In the genomic region with DNA sequence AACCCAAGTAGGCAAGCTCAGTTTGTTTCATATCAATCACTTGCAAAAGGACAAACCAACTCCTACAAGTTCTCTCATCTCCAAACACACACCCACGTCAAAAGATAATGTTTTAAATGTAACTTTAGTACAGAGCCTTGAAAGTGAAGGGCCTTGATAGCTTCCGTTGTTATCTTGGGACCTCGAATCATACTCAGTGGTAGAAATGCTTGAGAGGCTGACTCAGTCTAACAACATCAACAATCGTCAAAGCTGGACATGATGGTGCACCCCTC, we compare ENCODE assay signal across 8 mouse cellular contexts. TPM values are rescaled to one million over a fixed set of nuclear protein-coding genes. Genes with fewer than 3 reads are reported as not detected.
DNase-seq lines count a peak whose midpoint lies in the region; ATAC-seq and TF ChIP-seq lines count a peak whose summit lies in the region.

No protein-coding gene starts in this region.

- no peak for DNase-seq in lung, adult 2 months
- DNase-seq in lung, postnatal 14 days = no peak
- no peak for DNase-seq in frontal cortex, postnatal 36 days (ENCODE audit: low spot score in 2 of 2)
- no peak for DNase-seq in gastrocnemius, postnatal 25 days
- DNase-seq in urinary bladder, postnatal 10 days (ENCODE audit: low spot score) = no peak

- peaks cover 22% of the 10 kb centered on the region for H3K4me1 ChIP-seq in lung, adult 2 months (ENCODE audit: control insufficient read depth, insufficient read depth, low read length)
- peaks cover 5% of the 10 kb centered on the region; the same call in 1 of the 2 replicates for H3K4me1 ChIP-seq in embryonic fibroblast, embryonic 13.5 days (ENCODE audit: control insufficient read depth, insufficient read depth, low read length)
- peaks cover 37% of the 10 kb centered on the region for H3K4me1 ChIP-seq in limb, embryonic 12.5 days (replicated peaks)
- H3K4me1 ChIP-seq in neural tube, embryonic 15.5 days = peaks cover 45% of the 10 kb centered on the region

- H3K9ac ChIP-seq in limb, embryonic 12.5 days (replicated peaks) = peak overlapping the region; percentile 92; the same call in 1 of the 2 replicates
- H3K9ac ChIP-seq in neural tube, embryonic 15.5 days (replicated peaks) = peak overlapping the region; percentile 93

- H3K36me3 ChIP-seq in limb, embryonic 12.5 days = peaks cover 42% of the 10 kb centered on the region
- H3K36me3 ChIP-seq in neural tube, embryonic 15.5 days = peaks cover 46% of the 10 kb centered on the region

- TF ChIP-seq POLR2A in lung, adult 2 months (IDR thresholded peaks at IDR 0.05; ENCODE audit: borderline replicate concordance, extremely low read depth, low read depth, low read length) = no peak
- TF ChIP-seq POLR2A in embryonic fibroblast, embryonic 13.5 days (IDR thresholded peaks at IDR 0.05; ENCODE audit: low read depth, low read length) = no peak

- ATAC-seq in limb, embryonic 12.5 days (ENCODE audit: insufficient number of reproducible peaks, insufficient read depth, low FRiP score, low TSS enrichment, low read depth) = no peak
- no peak for ATAC-seq in neural tube, embryonic 15.5 days (ENCODE audit: low FRiP score)

- peak overlapping the region; percentile 86 for H3K4me2 ChIP-seq in limb, embryonic 12.5 days
- H3K4me2 ChIP-seq in neural tube, embryonic 15.5 days = peak overlapping the region; percentile 90

- no peaks in the 10 kb centered on the region for H3K27me3 ChIP-seq in limb, embryonic 12.5 days
- H3K27me3 ChIP-seq in neural tube, embryonic 15.5 days (replicated peaks) = no peaks in the 10 kb centered on the region

- no peaks in the 10 kb centered on the region for H3K9me3 ChIP-seq in limb, embryonic 12.5 days
- no peaks in the 10 kb centered on the region for H3K9me3 ChIP-seq in neural tube, embryonic 15.5 days (replicated peaks)

- WGBS in lung, adult 2 months = 57% methylated on average over 4 of the region's 4 CpGs
- WGBS in limb, embryonic 12.5 days = 86% methylated on average over 4 of the region's 4 CpGs
- 91% methylated on average over 4 of the region's 4 CpGs for WGBS in neural tube, embryonic 15.5 days

- H3K27ac ChIP-seq in embryonic fibroblast, embryonic 13.5 days (ENCODE audit: insufficient read depth, low read length) = 0 out of 2 replicates have a peak overlapping the region, but pooled peaks have one; percentile 7
- no peak overlapping the region for H3K27ac ChIP-seq in limb, embryonic 12.5 days
- no peak overlapping the region for H3K27ac ChIP-seq in neural tube, embryonic 15.5 days (replicated peaks)

- H3K4me3 ChIP-seq in lung, adult 2 months (replicated peaks; ENCODE audit: extremely low read depth, low read depth, low read length) = peak overlapping the region; percentile 91
- peak overlapping the region; percentile 92 for H3K4me3 ChIP-seq in embryonic fibroblast, embryonic 13.5 days (ENCODE audit: insufficient read depth, low read length)
- H3K4me3 ChIP-seq in limb, embryonic 12.5 days (replicated peaks) = peak overlapping the region; percentile 92
- peak overlapping the region; percentile 89 for H3K4me3 ChIP-seq in neural tube, embryonic 15.5 days (replicated peaks)

- TF ChIP-seq CTCF in lung, adult 2 months (IDR thresholded peaks at IDR 0.05; ENCODE audit: insufficient read depth, low read length) = no peak
- no peak for TF ChIP-seq CTCF in embryonic fibroblast, embryonic 13.5 days (IDR thresholded peaks at IDR 0.05; ENCODE audit: borderline replicate concordance, insufficient read depth, low read length)

RNA-seq across cellular contexts. Expression of gene Tln1, which starts 1.0 kb away (rescaled TPM):
- 179 and 197 TPM in 2 replicates for polyA plus RNA-seq in lung, adult 2 months (2012; rRNA removed)
- polyA plus RNA-seq in embryonic fibroblast, embryonic 13.5 days (2011; ENCODE audit: insufficient read length, low read depth, missing spikeins) = 291 and 380 TPM in 2 replicates
- polyA plus RNA-seq in limb, embryonic 12.5 days (2016; fragmentation: Nextera tagmentation; extraction: Ambion mirVana) = 62.2 and 67.4 TPM in 2 replicates
- polyA plus RNA-seq in neural tube, embryonic 15.5 days (2015; fragmentation: Nextera tagmentation; extraction: Ambion mirVana) = 63.5 and 70.8 TPM in 2 replicates
- total RNA-seq in gastrocnemius, postnatal 25 days (2021) = 10 to 100 TPM; 56.2 to 79.8 TPM

RNA-seq across cellular contexts. Expression of gene Creb3, which starts 1.4 kb away (rescaled TPM):
- 86.4 and 95.1 TPM in 2 replicates for polyA plus RNA-seq in lung, adult 2 months (2012; rRNA removed)
- 72.4 and 89.0 TPM in 2 replicates for polyA plus RNA-seq in embryonic fibroblast, embryonic 13.5 days (2011; ENCODE audit: insufficient read length, low read depth, missing spikeins)
- polyA plus RNA-seq in limb, embryonic 12.5 days (2016; fragmentation: Nextera tagmentation; extraction: Ambion mirVana) = 42.0 and 44.5 TPM in 2 replicates
- 80.8 and 82.0 TPM in 2 replicates for polyA plus RNA-seq in neural tube, embryonic 15.5 days (2015; fragmentation: Nextera tagmentation; extraction: Ambion mirVana)
- 10 to 100 TPM; 34.9 to 41.8 TPM for total RNA-seq in gastrocnemius, postnatal 25 days (2021)

RNA-seq across cellular contexts. Expression of gene Rgp1, which starts 15.0 kb away (rescaled TPM):
- polyA plus RNA-seq in lung, adult 2 months (2012; rRNA removed) = 39.0 and 47.3 TPM in 2 replicates
- polyA plus RNA-seq in embryonic fibroblast, embryonic 13.5 days (2011; ENCODE audit: insufficient read length, low read depth, missing spikeins) = 34.6 and 45.4 TPM in 2 replicates
- polyA plus RNA-seq in limb, embryonic 12.5 days (2016; fragmentation: Nextera tagmentation; extraction: Ambion mirVana) = 36.6 and 42.5 TPM in 2 replicates
- 22.0 and 23.9 TPM in 2 replicates for polyA plus RNA-seq in neural tube, embryonic 15.5 days (2015; fragmentation: Nextera tagmentation; extraction: Ambion mirVana)
- total RNA-seq in gastrocnemius, postnatal 25 days (2021) = 10 to 100 TPM; 21.1 to 22.5 TPM

RNA-seq across cellular contexts. Expression of gene Gba2, which starts 15.1 kb away (rescaled TPM):
- 19.4 and 26.0 TPM in 2 replicates for polyA plus RNA-seq in lung, adult 2 months (2012; rRNA removed)
- polyA plus RNA-seq in embryonic fibroblast, embryonic 13.5 days (2011; ENCODE audit: insufficient read length, low read depth, missing spikeins) = 4.5 and 7.6 TPM in 2 replicates
- polyA plus RNA-seq in limb, embryonic 12.5 days (2016; fragmentation: Nextera tagmentation; extraction: Ambion mirVana) = 32.0 and 34.7 TPM in 2 replicates
- polyA plus RNA-seq in neural tube, embryonic 15.5 days (2015; fragmentation: Nextera tagmentation; extraction: Ambion mirVana) = 48.1 and 54.5 TPM in 2 replicates
- total RNA-seq in gastrocnemius, postnatal 25 days (2021) = 1 to 10 TPM; 5.5 to 6.1 TPM

RNA-seq across cellular contexts. Expression of gene Msmp, which starts 20.8 kb away (rescaled TPM):
- polyA plus RNA-seq in lung, adult 2 months (2012; rRNA removed) = 0.24 TPM in 1 of 2 replicates, not detected in the other
- not detected in 2 replicates for polyA plus RNA-seq in embryonic fibroblast, embryonic 13.5 days (2011; ENCODE audit: insufficient read length, low read depth, missing spikeins)
- 2.1 TPM in 1 of 2 replicates, not detected in the other for polyA plus RNA-seq in limb, embryonic 12.5 days (2016; fragmentation: Nextera tagmentation; extraction: Ambion mirVana)
- polyA plus RNA-seq in neural tube, embryonic 15.5 days (2015; fragmentation: Nextera tagmentation; extraction: Ambion mirVana) = 1.2 and 1.5 TPM in 2 replicates
- total RNA-seq in gastrocnemius, postnatal 25 days (2021) = under 1 TPM in 1 of 2 experiments, not detected in 1; 0.64 TPM
